Mouse (Mus musculus): ENCODE results near the gene Chmp6.
A peak's percentile ranks its signal among the peaks of the same experiment; 100 is the strongest.

Gene Chmp6

GRCm38 (mm10) chr11:119907711-119908110 is 5.5 kb upstream of the Chmp6 start:
- DNase-seq (ENCODE audit: low read depth, low spot score), result no peak

GRCm38 (mm10) chr11:119909436-119909835 is 3.8 kb upstream of the Chmp6 start:
- DNase-seq (ENCODE audit: low read depth, low spot score), result peak; percentile 76

DNA sequence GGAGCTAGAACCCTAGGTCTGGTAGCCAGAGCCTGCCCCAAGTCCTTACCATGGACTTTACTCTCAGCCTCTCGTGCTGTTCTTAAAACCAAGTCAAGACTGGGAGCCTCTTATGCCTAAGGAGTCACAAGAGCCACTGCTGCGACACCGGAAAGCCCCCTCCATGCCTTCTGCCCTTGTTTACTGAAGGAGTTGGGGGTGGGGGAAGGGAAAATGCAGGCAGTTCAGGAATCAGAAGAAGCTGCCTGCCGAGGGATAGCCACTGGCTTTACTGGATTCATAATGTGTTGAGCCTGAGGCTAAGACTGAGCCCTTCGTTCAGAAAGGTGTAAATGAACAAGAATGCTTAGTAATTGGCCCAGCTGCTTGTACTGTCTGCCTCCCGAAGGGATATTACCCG is 396 bp upstream of the Chmp6 start:
- DNase-seq (ENCODE audit: low read depth, low spot score), result no peak

- DNase-seq (ENCODE audit: low read depth, low spot score), result no peak
Measured at GRCm38 (mm10) chr11:119913935-119914314, 684 bp downstream of the Chmp6 start.

GRCm38 (mm10) chr11:119914381-119914780 is 1.1 kb downstream of the Chmp6 start:
- DNase-seq (ENCODE audit: low read depth, low spot score), result no peak

GRCm38 (mm10) chr11:119915666-119916065 is 2.4 kb downstream of the Chmp6 start:
- DNase-seq (ENCODE audit: low read depth, low spot score), result no peak

- no peak for DNase-seq (ENCODE audit: low read depth, low spot score)
Measured at GRCm38 (mm10) chr11:119916102-119916790, 3.0 kb downstream of the Chmp6 start.

- DNase-seq (ENCODE audit: low read depth, low spot score), result no peak
Measured at GRCm38 (mm10) chr11:119916834-119917469, 3.7 kb downstream of the Chmp6 start.

DNA sequence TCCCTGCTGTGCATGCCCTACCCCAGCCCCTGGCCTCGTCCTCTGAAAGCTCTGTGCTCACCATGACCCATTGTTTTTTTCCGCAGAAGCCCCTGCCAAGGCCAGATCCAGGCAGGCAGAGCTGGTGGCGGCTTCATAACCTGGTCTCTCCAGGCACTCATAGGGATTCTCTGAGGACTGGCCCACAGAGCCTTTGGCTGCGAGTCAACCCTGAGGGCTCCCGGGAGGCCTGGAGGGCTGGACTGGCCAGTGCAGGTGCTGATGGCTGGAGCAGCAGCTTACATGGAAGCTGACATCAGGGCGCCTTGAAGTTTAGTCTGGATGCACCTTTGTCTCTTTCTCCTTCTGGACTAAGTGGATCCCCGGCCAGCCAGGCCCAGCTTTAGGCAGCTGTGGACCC is 5.3 kb downstream of the Chmp6 start:
- no peak for DNase-seq (ENCODE audit: low read depth, low spot score)

DNA sequence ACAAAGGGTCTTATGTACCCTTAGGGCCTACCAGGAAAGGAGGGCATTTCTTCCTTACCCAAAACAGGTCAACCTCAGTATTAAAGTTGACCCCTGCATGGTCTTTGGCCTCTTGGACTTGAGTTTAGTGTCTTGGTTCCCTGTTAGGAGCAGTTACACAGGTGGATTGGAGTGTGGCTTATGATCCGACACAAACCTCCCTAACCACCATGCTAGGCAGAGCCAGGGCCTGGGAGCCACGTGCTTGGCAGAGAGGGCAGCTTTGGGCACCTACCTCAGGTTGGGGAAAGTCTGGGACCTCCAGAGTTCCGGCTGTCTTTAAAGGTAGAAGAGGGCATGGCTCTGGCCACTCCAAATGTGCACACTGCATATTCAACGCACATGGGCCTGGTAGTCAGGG is 6.2 kb downstream of the Chmp6 start:
- no peak for DNase-seq (ENCODE audit: low read depth, low spot score)

GRCm38 (mm10) chr11:119919897-119920296 is 6.7 kb downstream of the Chmp6 start:
- DNase-seq (ENCODE audit: low read depth, low spot score), result peak; percentile 89

DNA sequence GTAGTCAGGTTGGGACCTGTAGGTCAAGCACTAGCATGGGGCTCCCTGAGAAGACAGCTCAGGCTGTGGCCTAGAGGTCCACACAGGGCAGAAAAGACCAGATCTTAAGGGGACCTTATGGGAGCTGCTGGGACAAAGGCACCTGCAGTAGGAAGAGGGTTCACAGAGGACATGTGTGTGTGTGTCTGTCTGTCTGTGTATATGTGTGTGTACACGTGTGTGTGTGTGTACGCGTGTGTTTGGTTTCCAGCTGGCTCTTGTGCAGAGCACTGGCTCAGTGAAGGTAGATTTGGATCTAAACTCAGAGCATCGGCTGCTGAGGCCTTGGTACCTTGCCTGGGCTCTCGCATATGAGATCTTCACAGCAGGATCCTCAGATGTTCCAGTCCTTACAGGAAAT is 7.4 kb downstream of the Chmp6 start:
- no peak for DNase-seq (ENCODE audit: low read depth, low spot score)

- DNase-seq (ENCODE audit: low read depth, low spot score), result no peak
Measured at GRCm38 (mm10) chr11:119925176-119925575, 11.9 kb downstream of the Chmp6 start.

- no peak for DNase-seq (ENCODE audit: low read depth, low spot score)
Measured at GRCm38 (mm10) chr11:119926762-119927161, 13.5 kb downstream of the Chmp6 start.

DNA sequence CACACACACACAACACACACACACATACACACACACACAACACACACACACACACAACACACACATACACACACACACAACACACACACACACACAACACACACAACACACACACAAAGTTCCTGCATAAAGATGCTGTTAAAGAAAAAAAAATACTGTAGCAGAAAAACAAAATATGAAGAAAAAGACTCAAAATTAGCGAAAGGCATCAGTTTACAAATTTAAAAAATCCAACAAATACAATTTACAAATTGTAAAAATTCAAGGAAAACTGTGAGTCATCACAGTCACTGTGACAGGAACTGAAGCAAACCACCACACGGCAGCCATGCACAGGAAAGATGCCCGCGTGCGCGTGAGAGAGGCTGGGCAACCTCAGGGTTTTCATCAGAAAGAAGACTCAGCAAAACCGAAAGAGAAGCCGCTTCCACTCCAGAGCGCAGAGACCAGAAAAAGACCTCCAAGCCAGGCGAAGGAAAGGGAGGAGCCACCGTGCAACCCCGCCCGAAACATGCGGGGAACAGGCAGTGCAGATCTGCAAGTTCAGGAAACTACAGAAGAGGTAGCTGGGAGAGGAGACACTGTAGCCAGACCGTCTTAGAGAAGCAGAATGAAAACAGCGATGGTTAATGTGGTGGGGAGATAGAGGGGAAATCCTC is 14.9 kb downstream of the Chmp6 start:
- peak; percentile 76 for DNase-seq (ENCODE audit: low read depth, low spot score)

DNA sequence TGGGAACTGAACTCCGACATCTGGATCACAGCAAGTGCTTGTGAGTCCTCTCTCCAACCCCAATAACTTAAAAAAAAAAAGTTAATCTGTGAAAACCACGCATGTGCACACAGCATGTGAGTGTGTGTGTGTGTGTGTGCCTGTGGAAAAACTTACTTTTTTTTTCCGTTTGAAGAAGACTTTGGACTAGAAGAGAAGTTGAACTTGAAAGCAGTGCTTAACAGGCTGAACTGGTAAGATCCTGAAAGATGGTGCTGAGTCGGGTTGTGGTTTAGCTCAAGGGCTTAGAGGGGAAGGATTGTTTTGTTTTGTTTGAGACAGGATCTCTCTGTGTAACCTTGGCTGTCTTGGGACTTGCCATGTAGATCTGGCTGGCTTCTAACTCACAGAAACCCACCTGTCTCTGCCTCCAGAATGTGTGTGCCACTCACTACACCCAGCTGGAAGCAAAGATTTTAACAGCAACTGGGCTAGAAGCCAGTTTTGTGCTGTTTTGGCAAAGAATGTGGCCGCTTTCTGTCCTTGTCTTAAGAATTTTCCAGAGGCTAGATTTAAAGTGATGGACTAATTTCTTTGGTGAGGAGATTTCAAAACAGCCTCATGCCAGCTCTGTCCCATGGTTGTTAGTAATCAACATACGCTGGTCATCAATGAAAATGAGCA is 16.5 kb downstream of the Chmp6 start:
- no peak for DNase-seq (ENCODE audit: low read depth, low spot score)

GRCm38 (mm10) chr11:119931809-119932208 is 18.6 kb downstream of the Chmp6 start:
- no peak for DNase-seq (ENCODE audit: low read depth, low spot score)

DNA sequence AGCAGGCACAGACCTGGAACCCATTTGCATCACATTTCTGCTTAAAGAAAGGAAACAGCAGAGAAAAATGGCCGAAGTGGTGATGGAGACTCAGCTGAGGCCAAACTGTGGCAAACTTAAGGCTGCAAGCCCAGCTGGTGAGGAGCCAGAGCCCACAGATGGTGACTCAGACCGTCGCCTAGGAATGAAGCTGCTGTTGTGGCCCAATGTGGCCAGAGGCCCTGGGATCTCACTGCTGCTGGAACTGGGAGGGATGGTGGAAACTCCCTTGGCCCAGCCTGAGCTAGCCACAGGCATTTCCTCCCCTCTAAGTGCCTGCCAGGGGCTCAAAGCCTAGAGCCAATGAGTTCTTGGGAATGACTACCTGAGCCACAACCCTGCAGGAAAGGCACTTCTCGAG is 19.9 kb downstream of the Chmp6 start:
- DNase-seq (ENCODE audit: low read depth, low spot score), result no peak

GRCm38 (mm10) chr11:119933819-119934583 is 20.8 kb downstream of the Chmp6 start:
- no peak for DNase-seq (ENCODE audit: low read depth, low spot score)

DNA sequence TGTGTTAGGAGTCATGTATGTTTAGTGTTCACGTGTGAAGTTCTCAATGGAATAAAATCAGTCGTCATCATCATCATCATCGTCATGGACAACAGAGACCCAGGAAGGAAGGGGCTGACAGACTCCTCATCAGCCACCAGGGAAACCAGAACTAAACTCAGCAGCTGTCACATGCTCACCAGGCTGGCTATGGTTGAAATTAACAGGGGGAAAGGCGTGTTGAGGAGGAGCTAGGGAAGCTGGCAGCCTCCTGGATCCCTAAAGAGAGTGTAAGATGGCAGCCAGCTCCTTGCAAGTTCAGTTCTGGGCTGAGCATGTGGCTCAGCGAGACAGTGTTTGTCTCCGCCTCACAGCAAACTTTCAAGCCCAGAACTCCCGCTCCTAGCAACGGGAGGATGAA is 21.5 kb downstream of the Chmp6 start:
- DNase-seq (ENCODE audit: low read depth, low spot score), result no peak

GRCm38 (mm10) chr11:119935457-119935856 is 22.2 kb downstream of the Chmp6 start:
- peak; percentile 76 for DNase-seq (ENCODE audit: low read depth, low spot score)

DNA sequence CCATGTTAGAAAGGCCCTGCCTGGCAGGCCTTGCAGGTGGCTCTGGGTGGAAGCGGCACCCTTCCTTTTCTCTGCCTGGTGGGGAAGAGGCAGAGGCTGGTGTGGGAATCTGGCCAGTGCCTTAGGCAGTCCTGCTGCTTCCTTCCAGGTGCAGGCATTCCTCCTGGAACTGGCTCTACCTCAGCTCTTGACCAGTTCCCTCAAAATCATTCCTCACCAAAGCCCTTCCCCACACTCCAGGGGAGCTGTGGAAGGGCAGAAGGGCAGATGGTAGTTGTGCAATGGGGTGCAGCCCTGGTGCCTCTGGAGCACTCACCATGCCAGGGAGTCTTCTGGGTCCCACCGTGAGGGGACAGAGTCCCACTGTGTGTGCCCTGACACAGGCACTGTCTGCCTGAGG is 23.2 kb downstream of the Chmp6 start:
- DNase-seq (ENCODE audit: low read depth, low spot score), result no peak

Measured in ZHBTc4 (cell line).